Mouse (Mus musculus) urinary bladder, postnatal 25 days (tissue): ENCODE measurements around the gene Smim8.
"Not testable (repeated sequence)": the region's sequence is repeated elsewhere in the genome, so short reads cannot be mapped to it uniquely, and the experiment has no call there.

Experiments
- DNase-seq: peaks from one replicate; pipeline ENCODE4 v3.0.0; 2022; ENCODE audit warnings: low spot score

The Smim8 gene

GRCm38 (mm10) chr4:34777677-34778527 lies at the start of gene Smim8:
Gene Smim8 (minus strand): TSS chr4:34778423.
- DNase-seq, result peak; percentile 90

DNA sequence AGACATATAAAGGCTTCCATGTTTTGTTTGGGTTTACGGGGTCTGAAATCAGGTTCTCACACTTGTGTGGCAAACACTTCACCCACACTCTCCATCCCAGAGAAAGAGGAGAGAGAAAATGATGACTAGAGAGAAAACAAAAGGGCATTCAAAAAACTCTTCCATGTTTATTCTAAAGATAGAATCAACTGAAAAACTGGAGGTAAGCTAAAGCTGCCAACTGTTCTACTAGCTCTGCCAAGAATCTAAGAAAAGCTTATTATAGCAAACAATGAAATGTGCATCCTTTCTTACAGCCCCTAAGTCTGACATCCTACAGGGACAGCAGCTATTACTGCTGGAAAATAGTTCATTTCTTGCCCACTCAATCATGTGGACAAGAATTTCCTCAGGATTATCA lies 45.7 kb upstream of the Smim8 start:
- DNase-seq, result no peak

DNA sequence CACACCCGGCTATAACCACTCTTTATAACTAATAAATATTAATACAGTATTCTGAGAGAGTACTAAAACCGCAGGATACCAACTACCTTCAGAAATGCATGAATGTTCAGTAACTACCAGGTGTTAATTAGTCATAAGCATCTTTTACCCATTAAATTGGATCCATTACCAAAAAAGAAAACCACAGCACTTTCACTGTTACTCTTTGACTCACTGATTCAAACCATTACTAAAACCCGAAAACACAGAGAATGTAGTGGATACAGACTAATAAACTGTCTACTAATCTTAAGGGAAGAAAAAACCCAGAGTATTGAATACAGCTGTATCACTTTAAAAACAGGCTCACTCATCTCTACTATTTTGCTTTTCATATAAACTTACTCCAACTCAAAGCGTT lies 41.7 kb upstream of the Smim8 start:
- no peak for DNase-seq

GRCm38 (mm10) chr4:34801166-34802034 lies 23.2 kb upstream of the Smim8 start:
- DNase-seq, result no peak

GRCm38 (mm10) chr4:34798005-34798404 lies 19.8 kb upstream of the Smim8 start:
- DNase-seq, result no peak

- no peak for DNase-seq
Observed at GRCm38 (mm10) chr4:34797294-34797983, 19.2 kb upstream of the Smim8 start.

DNA sequence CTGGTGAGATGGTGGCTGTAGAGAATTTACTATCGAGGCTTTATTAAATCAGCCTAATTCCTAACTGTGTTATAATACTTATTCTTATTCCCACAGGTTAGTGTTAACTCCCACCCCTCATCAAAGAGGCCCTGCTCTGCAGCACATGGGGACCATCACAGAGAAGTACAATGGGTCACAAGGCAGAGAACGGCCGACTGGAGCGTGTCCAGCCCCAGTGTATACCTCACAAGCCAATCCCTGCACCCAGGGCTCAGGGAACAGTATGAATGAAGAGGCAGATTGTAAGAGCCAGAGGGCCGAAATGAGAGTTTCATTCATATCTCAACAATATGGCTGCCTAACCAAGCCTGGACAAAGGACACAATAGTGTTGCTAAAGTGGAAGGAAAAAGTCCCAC lies 18.1 kb upstream of the Smim8 start:
- no peak for DNase-seq

GRCm38 (mm10) chr4:34786476-34786875 lies 8.3 kb upstream of the Smim8 start:
- DNase-seq, result no peak

DNA sequence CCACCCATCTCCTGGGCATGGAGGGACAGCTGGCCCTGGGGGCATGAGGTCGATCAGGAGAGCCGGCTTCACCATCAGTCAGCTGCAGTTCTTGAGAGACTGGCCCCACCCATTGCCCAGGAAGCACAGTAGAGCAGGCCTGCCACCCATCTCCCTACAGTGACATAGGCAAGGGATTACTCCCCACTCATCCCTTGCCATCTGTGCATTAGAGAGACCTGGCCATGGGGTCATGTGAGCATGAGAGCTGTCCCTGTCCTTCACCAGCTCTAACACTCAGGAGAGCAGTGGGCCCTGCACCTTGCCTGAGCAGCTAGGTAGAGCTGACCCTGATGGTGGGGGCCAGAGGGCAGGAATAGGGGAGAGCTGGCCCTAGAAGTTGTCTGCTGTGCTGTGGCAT lies 7.4 kb upstream of the Smim8 start:
- no peak for DNase-seq

GRCm38 (mm10) chr4:34784865-34785264 lies 6.6 kb upstream of the Smim8 start:
- no peak for DNase-seq

DNA sequence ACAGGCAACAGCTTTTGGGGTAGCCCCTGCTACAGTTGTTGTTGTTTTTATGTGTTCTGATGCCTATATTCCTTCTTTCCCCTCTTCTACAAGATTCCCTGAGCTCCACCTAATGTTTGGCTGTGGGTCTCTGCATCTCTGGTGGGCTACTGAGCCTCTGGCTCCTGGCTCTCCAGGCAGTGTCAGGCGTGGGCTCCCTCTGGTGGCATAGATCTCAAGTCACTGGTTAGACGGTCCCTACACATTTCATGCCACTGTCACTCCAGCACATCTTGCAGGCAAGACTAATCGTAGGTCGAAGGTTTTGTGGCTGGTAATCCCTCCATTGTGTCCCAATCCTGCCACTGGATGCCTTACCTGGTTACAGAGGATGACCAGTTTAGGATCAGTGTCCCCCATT lies 4.5 kb upstream of the Smim8 start:
- DNase-seq, result no peak

DNA sequence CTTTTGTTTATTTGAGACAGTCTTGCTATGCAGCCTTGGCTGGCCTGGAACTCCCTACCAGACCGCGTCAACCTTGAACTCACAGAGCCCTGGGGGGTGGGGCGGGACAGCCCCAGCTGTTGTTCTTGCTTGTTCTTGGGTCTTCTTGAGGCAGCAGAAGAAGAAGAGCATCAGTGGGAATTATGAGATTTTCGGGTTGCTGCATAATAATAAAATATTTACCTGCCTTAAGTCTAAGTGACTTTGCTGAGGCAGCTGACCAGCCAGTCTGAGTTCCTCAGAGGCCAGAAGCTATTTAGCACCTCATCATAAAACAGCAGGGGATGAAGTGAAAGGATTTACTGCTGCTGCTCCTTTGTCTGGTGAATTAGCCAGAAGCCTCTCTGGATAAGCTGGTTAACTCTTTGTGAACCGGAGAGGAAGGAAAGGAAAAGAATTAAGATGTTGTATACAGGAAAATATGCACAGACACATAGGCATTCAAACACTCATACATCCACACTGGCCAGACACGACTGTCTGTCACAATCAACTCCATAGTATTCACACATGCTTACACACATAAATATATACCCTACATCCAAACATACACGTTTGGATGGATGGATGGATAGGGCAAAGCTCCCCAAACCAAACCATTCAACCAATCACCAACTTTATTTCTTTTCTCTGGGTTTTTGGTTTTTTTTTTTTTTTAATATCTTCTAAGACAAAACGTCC lies 6.4 kb downstream of the Smim8 start:
- no peak for DNase-seq

DNA sequence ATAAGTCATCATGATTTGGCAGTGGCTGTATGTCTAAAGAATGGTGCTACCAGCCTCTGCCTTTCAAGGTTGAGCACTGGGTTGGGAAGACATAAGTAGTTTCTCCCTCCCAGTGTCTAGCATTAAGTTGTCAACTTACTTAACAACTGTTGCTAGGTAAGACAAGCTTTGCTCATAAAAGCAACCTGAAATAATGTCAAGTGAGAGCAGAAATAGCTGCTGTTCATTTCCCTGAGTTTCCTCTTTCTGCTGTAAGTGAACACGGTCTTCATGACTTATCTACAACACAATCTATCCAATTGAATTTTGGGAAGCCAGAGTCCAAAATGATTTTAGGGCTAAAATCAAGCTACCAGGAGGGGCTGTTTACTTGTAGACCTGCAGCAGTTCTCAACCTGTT lies 22.1 kb downstream of the Smim8 start, which contains the start of gene Gm136:
TSS of gene Gm136 (minus strand) at position 101 of the 400 bp plus-strand sequence.
- no peak for DNase-seq

GRCm38 (mm10) chr4:34749236-34749635 lies 29.0 kb downstream of the Smim8 start:
- no peak for DNase-seq

- no peak for DNase-seq
Observed at GRCm38 (mm10) chr4:34734461-34734860, 43.8 kb downstream of the Smim8 start.

- not testable (repeated sequence) for DNase-seq
Observed at GRCm38 (mm10) chr4:34733415-34733814, 44.8 kb downstream of the Smim8 start.

- DNase-seq, result peak; percentile 62
Observed at GRCm38 (mm10) chr4:34729851-34730341, 48.3 kb downstream of the Smim8 start, which contains the start of gene Cfap206. Gene Cfap206 (minus strand): TSS chr4:34730206.

- DNase-seq, result not testable (repeated sequence)
Observed at GRCm38 (mm10) chr4:34725710-34726109, 52.5 kb downstream of the Smim8 start.

DNA sequence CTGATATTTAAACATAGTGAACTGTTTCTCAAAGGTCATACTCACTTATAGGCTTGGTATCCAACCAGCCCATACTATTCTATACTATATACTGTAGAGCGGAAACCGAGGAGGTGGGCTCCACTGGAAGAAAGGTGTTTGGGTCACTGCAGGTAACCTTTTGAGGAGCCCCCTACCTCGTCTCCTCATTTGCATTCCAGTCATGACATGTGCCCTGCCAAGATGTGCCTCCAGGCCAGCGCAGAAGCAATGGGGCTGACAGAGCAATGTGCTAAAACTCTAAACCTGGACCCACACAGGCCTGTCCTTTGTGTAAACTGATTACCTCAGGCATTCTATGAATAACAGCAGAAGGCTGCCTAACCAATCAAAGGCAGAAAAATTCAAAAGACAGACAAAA lies 53.9 kb downstream of the Smim8 start:
- DNase-seq, result no peak

- no peak for DNase-seq
Observed at GRCm38 (mm10) chr4:34723186-34723585, 55.0 kb downstream of the Smim8 start.

DNA sequence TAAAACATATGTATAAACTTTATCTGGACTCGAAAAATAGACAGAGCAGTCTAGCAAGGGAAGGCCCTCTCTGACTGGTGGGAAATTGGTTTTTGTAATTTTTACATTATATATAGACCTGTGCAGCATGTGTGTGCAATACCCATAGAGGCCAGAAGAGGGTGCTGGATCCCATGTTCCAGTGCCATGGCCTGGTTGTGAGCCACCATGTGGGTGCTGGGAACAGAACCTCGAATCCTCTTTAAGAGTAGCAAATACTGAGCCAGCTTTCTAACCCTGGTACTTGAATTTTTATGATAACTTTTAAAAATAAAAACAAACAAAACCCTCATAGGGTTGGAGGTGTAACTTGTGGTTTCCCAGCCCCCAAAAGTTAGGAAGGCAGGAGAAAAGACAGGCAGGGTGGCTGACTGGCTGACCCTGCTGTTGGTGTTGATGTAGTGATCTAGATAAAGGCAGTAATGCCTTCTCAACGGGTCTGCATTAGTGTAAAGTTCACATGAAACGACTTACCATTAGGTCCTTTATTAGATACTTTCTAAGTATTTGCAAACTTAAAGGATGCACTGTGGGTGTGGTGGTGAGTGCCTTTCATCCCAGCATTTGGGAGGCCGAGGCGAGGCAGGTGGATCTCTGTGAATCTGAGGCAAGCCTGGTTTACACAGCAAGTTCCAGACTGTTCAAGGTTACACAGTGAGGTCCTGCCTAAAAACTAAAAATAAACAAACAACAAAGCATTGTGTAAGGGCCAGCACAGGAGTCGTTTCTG lies 57.9 kb downstream of the Smim8 start:
- DNase-seq, result no peak
